Mouse (Mus musculus) 416B (cell line): ENCODE results near the gene Rorb.

Source experiments
- DNase-seq: peaks from one replicate; pipeline ENCODE4 v3.0.0; 2011; ENCODE audit warnings: low read depth

Gene Rorb

DNA sequence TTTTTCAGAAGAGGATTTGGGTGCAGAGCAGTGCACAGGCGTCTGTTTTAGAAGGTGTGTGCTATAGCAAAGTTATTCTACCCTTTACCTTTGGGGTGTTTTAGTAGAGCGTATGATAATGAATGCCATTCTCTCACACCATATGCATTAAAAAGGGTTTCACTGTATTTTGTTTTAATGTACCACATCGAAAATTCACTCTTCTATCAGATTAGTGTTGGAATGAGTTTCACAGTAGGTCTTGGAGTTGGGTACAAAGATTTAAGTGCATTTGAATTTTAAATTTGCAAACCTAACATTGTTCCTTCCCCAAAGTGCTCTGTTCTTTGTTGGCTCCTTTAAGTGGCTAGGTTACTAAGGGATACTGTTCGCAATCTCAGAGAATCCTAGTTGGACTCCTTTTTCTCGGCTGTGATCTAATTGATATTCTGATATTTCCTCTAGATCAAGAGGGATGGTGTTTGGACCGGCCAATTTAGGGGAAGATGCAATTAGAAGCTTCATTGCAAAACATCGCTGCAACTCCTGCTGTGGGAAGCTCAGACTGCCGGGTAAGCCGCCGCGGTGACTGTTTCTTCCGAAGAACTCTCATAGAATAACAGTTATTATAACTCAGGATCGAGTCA is 222.4 kb downstream of the Rorb start:
- no peak for DNase-seq

GRCm38 (mm10) chr19:18887646-18888407 is 223.2 kb downstream of the Rorb start:
- no peak for DNase-seq

DNA sequence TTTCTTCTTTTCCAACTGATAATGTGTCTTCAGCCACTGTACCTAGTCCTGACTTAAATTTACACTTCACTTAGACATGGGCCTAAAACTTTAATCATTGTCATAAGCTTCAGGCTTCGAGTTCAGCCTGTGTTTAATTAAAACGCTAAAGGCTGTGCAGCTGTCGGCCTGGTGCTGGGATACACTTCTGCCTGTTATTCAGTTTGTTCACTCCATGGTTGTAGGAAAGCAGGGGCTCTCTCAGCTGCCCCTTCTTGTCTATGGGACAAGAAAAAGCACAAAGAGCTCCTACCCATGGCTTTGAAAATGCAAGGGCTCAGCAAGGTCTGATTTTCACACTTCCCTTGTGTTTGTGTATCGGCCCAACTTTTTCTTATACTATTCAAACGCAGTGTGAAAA is 229.8 kb downstream of the Rorb start:
- no peak for DNase-seq
